Mouse (Mus musculus) forebrain, embryonic 10.5 days (tissue): Measurements from ENCODE around the gene Plekhg3. TPM values are rescaled to one million over a fixed set of nuclear protein-coding genes. Genes with fewer than 3 reads are reported as not detected.
A peak's percentile ranks its signal among the peaks of the same experiment; 100 is the strongest.

Experiments
- DNase-seq: peaks from one replicate; pipeline ENCODE4 v3.0.0-alpha.2; 2017; ENCODE audit warnings: low spot score; ENCODE audit errors: extremely low spot score
- H3K27ac ChIP-seq: fragments of 300-500 bp; sonication (generic); 2 replicates; pipeline ENCODE4 v1.5.1; 2016; ENCODE audit warnings: mild to moderate bottlenecking
- H3K27me3 ChIP-seq: fragments of 300-500 bp; sonication (generic); 2 replicates; pipeline ENCODE4 v1.6.1; 2016; ENCODE audit warnings: mild to moderate bottlenecking; ENCODE audit not compliant: poor library complexity, severe bottlenecking
- H3K36me3 ChIP-seq: fragments of 300-500 bp; sonication (generic); replicated peaks from 2 replicates; pipeline ENCODE4 v1.6.1; 2016; ENCODE audit warnings: mild to moderate bottlenecking, moderate library complexity
- H3K4me1 ChIP-seq: fragments of 300-500 bp; sonication (generic); 2 replicates; pipeline ENCODE4 v1.6.1; 2016
- H3K4me3 ChIP-seq: fragments of 300-500 bp; sonication (generic); 2 replicates; pipeline ENCODE4 v1.5.1; 2016; ENCODE audit warnings: mild to moderate bottlenecking, moderate library complexity
- H3K9me3 ChIP-seq: fragments of 300-500 bp; sonication (generic); 2 replicates; pipeline ENCODE4 v1.6.1; 2016; ENCODE audit warnings: mild to moderate bottlenecking, moderate library complexity
- WGBS: fragments of 180-500 bp; shearing (Covaris S2); methylation state at CpG from one replicate; pipeline ENCODE4 v1.1.7; 2016; 5-methylcytosine and 5-hydroxymethylcytosine counted together
- polyA plus RNA-seq: library from polyadenylated mRNA; unstranded; fragments of >200 nt; fragmentation: Nextera tagmentation; extraction: Ambion mirVana; gene quantifications from 2 replicates; pipeline ENCODE4 v1.2.1, GENCODE M21; 2016

Gene Plekhg3
- polyA plus RNA-seq, 1 experiment from 2014 or later: 2.4 TPM

DNA sequence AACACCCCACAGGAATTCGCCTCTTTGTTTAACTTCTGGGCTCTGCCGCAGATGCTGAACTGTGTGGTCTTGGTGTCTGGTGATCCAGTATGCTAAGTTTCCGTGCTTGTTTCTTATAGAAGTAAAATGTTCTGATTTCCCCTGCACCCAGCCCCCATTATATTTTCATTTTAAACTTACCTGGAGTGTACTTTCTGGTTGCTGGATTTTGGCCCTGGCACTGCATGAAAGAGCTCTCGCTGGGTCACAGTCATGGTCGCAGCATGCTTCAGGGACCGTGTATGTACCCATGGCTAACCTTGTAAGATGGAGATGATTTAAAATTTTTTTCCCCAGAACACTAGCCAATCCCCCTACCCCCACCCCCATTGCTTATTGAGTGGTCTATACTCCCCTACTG lies 11.2 kb downstream of the Plekhg3 start:
- Histone ChIP-seq H3K4me3 (no peak overlapping the region), H3K36me3 (no peaks in the 10 kb centered on the region), H3K27ac (no peak overlapping the region), H3K9me3 (no peaks in the 10 kb centered on the region; the same call in 1 of the 2 replicates), H3K4me1 (peaks cover 22% of the 10 kb centered on the region), H3K27me3 (peaks cover 22% of the 10 kb centered on the region)
- DNase-seq: no peak
- WGBS: 81% methylated on average over 6 of the region's 6 CpGs

GRCm38 (mm10) chr12:76545786-76546370 lies 15.2 kb downstream of the Plekhg3 start:
- Histone ChIP-seq H3K27ac (peak overlapping the region; percentile 76; the same call in 1 of the 2 replicates), H3K9me3 (no peaks in the 10 kb centered on the region), H3K4me1 (peaks cover 51% of the 10 kb centered on the region), H3K36me3 (no peaks in the 10 kb centered on the region), H3K27me3 (peaks cover 50% of the 10 kb centered on the region), H3K4me3 (peak overlapping the region; percentile 34; the same call in 1 of the 2 replicates)
- no peak for DNase-seq
- 45% methylated on average over 15 of the region's 15 CpGs for WGBS

DNA sequence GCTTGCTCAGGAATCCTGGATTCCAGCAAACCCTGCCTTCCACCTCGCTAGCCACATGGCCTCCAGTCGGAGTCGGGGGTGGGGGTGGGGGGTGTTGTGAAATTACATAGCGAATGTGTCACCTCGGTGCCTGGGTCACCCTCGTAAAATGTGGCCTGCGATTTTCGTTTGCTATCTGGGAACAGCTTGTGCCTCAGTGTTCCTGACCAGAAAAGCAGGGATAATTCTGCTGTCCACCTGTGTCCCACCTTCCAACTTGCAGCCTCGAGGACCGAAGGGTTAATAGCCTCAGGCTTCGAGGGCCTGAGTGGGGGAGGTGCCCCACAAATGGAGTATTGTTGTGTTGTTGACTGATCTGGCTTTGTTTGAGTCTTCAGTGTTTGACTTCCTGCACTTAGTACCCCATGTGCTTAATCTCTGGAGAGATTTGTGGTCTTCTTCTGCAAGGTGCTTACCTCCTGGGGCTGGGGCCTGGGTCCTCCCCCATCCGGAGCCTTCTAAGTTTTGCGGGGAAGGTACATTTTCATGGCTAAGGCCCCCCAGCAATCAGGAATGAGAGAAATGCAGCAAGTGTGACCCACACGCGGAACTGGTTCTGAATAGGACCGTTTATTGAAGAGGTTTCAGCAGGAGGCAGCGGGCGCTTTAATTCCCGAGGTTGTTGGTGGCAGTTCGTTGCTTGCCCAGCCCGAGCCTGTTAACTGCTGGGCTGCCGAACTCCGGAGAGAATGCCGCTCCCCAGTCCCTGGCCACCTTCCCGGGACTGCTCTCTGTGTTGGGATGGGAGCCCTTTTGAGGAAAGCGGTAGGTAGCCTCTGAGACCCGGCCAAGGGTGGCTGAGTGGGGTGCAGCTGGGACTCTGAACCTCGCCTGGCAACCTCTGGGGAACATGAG lies 15.9 kb downstream of the Plekhg3 start:
- H3K27me3 ChIP-seq: peaks cover 50% of the 10 kb centered on the region
- H3K4me1 ChIP-seq: peaks cover 49% of the 10 kb centered on the region
- H3K27ac ChIP-seq: peak overlapping the region; percentile 76
- peak overlapping the region; percentile 34 for H3K4me3 ChIP-seq
- WGBS: 4% methylated on average over 28 of the region's 28 CpGs
- peak; percentile 35 for DNase-seq
- H3K9me3 ChIP-seq: no peaks in the 10 kb centered on the region
- H3K36me3 ChIP-seq: no peaks in the 10 kb centered on the region

GRCm38 (mm10) chr12:76547409-76548081 lies 16.9 kb downstream of the Plekhg3 start:
- Histone ChIP-seq H3K36me3 (no peaks in the 10 kb centered on the region), H3K27me3 (peaks cover 50% of the 10 kb centered on the region), H3K9me3 (no peaks in the 10 kb centered on the region), H3K4me1 (peaks cover 45% of the 10 kb centered on the region), H3K4me3 (peak overlapping the region; percentile 34; the same call in 1 of the 2 replicates), H3K27ac (peak overlapping the region; percentile 76)
- 18% methylated on average over 13 of the region's 13 CpGs for WGBS
- no peak for DNase-seq

- Histone ChIP-seq H3K4me3 (no peak overlapping the region), H3K27ac (peak overlapping the region; percentile 76; the same call in 1 of the 2 replicates), H3K27me3 (peaks cover 50% of the 10 kb centered on the region), H3K36me3 (no peaks in the 10 kb centered on the region), H3K9me3 (no peaks in the 10 kb centered on the region), H3K4me1 (peaks cover 45% of the 10 kb centered on the region)
- 13% methylated on average over 7 of the region's 7 CpGs for WGBS
- no peak for DNase-seq
Observed at GRCm38 (mm10) chr12:76548082-76548423, 17.4 kb downstream of the Plekhg3 start.

- 76% methylated on average over 3 of the region's 3 CpGs for WGBS
- Histone ChIP-seq H3K27me3 (peaks cover 50% of the 10 kb centered on the region), H3K36me3 (no peaks in the 10 kb centered on the region), H3K27ac (no peak overlapping the region), H3K9me3 (no peaks in the 10 kb centered on the region), H3K4me3 (no peak overlapping the region), H3K4me1 (peaks cover 45% of the 10 kb centered on the region)
- DNase-seq: no peak
Observed at GRCm38 (mm10) chr12:76549203-76549602, 18.5 kb downstream of the Plekhg3 start.

GRCm38 (mm10) chr12:76552321-76552720 lies 21.6 kb downstream of the Plekhg3 start:
- 86% methylated on average over 8 of the region's 8 CpGs for WGBS
- no peak overlapping the region for H3K27ac ChIP-seq
- H3K27me3 ChIP-seq: peaks cover 23% of the 10 kb centered on the region
- H3K36me3 ChIP-seq: no peaks in the 10 kb centered on the region
- H3K9me3 ChIP-seq: no peaks in the 10 kb centered on the region
- no peak for DNase-seq
- peaks cover 39% of the 10 kb centered on the region for H3K4me1 ChIP-seq
- H3K4me3 ChIP-seq: no peak overlapping the region

- Histone ChIP-seq H3K4me1 (peaks cover 35% of the 10 kb centered on the region), H3K4me3 (no peak overlapping the region), H3K36me3 (no peaks in the 10 kb centered on the region), H3K27ac (no peak overlapping the region), H3K9me3 (no peaks in the 10 kb centered on the region), H3K27me3 (peaks cover 17% of the 10 kb centered on the region)
- WGBS: 91% methylated on average over 4 of the region's 4 CpGs
- no peak for DNase-seq
Observed at GRCm38 (mm10) chr12:76552958-76553357, 22.3 kb downstream of the Plekhg3 start.

DNA sequence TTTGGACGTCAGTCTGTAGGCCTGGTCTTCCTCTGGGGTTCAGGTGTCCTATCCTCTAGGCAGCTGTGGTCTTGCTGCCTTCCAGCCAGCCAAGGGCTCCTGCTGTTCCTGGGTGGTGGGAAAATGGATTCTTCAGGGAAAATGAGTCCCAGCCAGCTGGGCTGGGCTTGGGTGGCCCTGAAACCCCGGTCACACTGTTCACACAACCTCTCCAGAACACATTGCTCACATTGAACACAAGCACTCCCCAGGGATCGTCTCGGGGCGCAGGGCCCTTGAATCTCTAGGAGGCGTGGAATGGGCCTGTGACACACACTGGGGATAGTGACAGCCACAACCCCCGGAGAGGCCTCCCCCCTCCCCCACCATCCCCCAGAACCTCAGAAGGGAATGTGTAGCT lies 23.2 kb downstream of the Plekhg3 start:
- H3K36me3 ChIP-seq: no peaks in the 10 kb centered on the region
- H3K4me1 ChIP-seq: peaks cover 26% of the 10 kb centered on the region
- no peak overlapping the region for H3K4me3 ChIP-seq
- 89% methylated on average over 7 of the region's 7 CpGs for WGBS
- no peak for DNase-seq
- no peak overlapping the region for H3K27ac ChIP-seq
- H3K27me3 ChIP-seq: peaks cover 7% of the 10 kb centered on the region
- no peaks in the 10 kb centered on the region for H3K9me3 ChIP-seq

DNA sequence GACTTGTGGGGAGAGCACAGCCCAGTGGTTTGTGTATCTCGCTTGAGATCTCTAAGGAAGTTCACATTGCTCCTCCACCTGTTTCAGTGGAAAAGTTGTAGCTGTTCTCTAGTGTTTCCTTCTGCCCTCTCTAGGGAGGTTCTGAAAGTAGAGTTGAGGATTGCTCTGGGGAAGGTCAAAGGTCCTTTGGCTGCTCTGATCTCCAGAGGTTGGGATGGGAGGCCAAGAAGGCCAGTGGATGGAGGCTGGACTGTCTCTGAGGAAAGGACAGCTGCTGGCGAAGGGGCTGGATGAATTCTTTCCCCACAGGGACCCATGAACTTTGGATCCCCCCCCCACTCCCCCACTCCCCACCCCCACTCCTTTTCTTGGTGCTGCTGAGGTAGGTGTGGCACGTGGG lies 23.7 kb downstream of the Plekhg3 start:
- Histone ChIP-seq H3K9me3 (no peaks in the 10 kb centered on the region), H3K36me3 (no peaks in the 10 kb centered on the region), H3K27ac (no peak overlapping the region), H3K4me1 (peaks cover 22% of the 10 kb centered on the region), H3K27me3 (peaks cover 3% of the 10 kb centered on the region), H3K4me3 (no peak overlapping the region)
- WGBS: 85% methylated on average over 3 of the region's 3 CpGs
- DNase-seq: no peak

- Histone ChIP-seq H3K36me3 (no peaks in the 10 kb centered on the region), H3K4me3 (no peak overlapping the region), H3K27ac (no peak overlapping the region), H3K4me1 (peaks cover 17% of the 10 kb centered on the region), H3K27me3 (no peaks in the 10 kb centered on the region), H3K9me3 (no peaks in the 10 kb centered on the region)
- WGBS: 87% methylated on average over 3 of the region's 3 CpGs
- no peak for DNase-seq
Observed at GRCm38 (mm10) chr12:76554871-76555386, 24.2 kb downstream of the Plekhg3 start.

GRCm38 (mm10) chr12:76556187-76556586 lies 25.5 kb downstream of the Plekhg3 start:
- H3K9me3 ChIP-seq: no peaks in the 10 kb centered on the region
- no peaks in the 10 kb centered on the region for H3K27me3 ChIP-seq
- H3K4me3 ChIP-seq: no peak overlapping the region
- no peak overlapping the region for H3K27ac ChIP-seq
- DNase-seq: no peak
- 80% methylated on average over 7 of the region's 7 CpGs for WGBS
- H3K36me3 ChIP-seq: peaks cover 3% of the 10 kb centered on the region
- H3K4me1 ChIP-seq: peaks cover 17% of the 10 kb centered on the region
